Mouse (Mus musculus): ENCODE results near the gene Lias.

Lias gene

DNA sequence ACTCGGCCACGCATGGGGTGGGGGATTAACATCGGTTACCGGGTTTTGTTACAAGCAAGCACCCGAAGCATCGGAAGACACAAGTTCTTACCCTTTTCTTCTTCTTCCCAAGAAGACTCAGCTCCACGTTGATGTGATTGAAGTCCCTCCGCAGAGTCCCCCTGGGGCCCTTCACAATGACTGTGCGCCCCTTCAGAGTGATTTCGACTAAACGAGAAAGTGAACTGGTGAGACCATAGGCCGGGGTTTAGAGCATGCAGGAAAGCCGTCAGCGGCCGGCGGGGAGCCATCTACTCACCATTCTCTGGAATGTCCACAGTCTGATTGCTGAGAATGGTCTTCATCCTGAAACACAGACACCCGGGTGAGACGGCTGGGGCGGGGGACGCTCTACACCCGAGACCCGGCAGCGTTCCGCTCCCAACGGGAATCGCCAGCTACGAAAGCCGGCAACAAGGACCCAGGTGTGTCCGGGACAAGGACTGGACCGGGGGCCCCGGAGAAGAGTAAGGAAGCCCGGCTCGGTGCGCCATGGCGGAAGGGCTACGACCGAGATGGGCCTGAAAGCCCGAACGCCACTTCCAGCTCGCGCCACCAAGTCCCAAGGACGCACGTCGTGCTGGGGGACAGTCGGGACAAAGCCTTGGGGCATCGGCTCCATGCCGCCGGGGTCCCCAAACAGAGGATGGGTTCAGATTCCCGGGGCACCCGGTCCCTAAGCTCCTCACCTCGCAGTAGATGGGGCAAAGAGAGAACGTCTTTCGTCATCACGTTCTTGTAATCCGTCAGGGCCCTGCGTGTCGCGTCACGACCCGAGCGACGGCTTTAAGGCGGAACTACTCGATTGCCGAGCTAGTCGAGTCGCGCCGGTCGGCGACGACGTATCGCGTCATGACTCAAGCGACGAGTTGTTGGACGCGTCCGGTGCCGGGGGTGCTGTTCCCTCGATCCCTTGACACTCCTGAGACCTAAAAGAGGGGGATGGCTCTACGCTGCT, at the start of gene Lias, which contains the start of gene Rpl9:
Gene Lias (plus strand): TSS at position 850 of the 997 bp plus-strand sequence.
Gene Rpl9 (minus strand): TSS at position 797 of the 997 bp plus-strand sequence.
- peak; percentile 98 for DNase-seq (ENCODE audit: low spot score)

DNA sequence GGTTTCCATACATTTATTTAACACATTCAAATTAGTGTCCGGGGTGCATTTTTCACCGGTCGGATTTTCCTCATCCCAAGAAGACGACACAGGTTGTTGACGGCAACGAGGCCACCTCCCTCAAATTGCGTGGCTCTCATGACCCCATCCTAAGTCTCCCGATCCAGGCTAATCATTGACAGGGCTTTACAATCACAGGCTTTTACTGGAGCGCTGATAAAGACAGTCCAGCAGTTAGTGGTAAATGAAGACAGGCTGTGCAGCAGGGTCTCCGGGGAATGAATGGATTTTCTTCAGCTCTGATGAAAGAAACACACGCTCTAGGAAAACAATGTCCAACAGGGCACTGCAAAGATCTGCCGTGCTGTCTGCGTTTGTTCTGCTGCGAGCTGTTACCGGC, 43.1 kb upstream of the Lias start, which contains the start of gene Klb:
Gene Klb (plus strand): TSS at position 147 of the 400 bp plus-strand sequence.
- DNase-seq (ENCODE audit: low spot score): peak; percentile 52

DNA sequence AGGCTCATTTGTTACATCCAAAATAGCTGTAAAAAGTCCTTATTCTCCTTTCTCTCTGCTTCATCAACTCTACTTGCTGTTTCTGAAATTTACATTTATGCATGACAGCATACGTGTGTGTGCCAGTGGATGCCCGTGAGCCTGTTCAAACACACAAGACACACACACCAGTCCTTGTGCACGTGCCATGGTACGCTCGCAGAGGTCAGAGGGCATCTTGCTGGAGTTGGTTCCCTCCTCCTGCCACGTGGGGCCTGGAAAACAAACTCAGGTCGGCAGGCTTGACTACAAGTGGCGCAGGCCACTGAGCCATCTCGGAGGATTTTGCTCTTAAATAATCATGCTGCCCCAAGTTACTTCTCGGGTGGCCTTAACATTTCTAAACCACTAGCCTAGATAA, 40.8 kb upstream of the Lias start:
- DNase-seq (ENCODE audit: low spot score): no peak

DNA sequence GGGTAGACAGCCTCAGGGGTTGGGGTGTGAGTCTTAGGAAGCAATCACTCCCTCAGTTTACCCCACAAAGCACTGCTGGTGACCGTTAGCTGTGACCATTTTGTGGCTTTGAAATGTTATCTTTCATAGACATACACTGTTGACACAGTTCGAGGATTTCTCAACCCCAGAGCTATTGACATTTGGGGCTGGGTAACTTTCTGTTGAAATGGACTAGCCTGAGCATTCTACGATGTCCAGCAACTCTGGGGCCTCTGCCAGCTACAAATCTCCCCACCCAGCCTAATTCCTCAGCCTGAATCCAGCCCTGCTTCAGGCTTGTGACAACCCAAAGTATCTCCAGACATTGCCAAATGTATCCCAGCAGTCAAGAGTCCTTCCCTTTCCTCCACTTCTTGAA, 37.2 kb upstream of the Lias start:
- DNase-seq (ENCODE audit: low spot score): no peak

DNA sequence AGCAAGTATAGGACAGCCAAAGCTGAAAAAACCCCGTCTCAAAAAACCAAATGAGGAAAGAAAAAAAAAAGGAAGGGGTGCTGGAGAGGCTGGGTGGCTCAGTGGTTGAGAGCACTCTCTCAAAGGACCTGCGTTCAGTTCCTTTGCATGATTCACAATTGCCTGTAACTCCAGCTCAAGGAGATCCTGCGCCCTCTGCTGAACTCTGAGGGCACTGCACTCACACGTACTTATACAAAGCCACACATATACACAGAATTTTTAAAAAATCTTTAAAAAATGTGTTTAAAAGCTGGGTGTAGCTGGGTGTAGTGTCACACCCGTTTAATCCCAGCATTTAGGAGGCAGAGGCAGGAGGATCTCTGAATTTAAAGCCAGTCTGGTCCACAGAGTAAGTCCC, 36.3 kb upstream of the Lias start:
- no peak for DNase-seq (ENCODE audit: low spot score)

DNA sequence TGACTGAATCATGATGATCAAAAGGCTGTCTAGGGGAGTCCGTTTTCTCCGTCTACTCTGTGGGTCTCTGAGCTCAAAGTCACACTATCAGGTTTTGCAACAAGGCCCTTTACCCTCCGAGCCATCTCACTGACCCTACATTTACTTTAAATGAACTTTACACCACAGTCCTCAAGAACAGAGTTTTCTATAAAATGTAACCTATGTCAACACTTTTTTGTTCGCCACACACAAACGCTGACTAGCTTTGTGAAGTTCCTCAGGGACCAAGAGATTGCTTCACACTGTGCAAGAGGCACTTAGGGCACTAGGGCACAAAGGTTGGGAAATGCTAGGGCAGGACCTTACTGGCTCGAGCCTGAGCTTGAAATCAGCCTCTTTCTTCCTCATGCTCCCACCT, 34.4 kb upstream of the Lias start:
- no peak for DNase-seq (ENCODE audit: low spot score)

DNA sequence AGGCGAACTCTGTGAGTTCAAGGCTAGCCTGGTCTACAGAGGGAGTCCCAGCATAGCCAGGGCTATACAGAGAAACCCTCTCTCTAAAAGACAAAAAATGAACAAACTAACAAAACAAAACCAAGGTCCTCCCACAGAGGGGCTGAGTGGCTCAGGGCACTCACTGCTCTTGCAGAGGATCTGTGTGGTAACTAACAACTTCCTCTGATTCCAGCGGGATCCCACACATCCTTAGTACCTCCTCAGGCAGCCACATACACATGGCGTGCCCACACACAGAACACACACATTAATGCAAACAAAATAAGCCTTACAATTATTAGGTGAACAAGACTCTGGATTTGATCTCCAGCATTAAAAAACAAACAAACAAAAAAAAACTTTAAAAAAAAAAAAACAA, 33.5 kb upstream of the Lias start:
- DNase-seq (ENCODE audit: low spot score): no peak

DNA sequence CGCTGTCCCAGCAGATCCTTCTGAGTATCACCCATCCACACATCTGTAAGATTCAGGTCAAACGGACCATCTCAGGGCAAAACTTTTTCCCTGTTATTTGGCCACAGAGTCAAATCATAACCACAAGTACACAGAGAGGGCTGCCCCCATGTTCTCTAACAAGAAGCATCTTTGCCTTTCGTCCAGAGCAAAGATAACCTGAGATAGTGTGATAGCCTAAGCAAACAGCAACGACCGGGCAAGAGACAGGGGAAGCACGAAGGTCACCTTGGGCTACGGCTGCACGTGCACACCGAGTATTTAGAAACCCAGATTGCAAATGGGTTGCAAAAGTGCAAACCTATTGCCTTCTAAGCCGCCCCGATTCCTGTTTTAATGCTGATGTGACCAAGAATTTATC, 23.5 kb upstream of the Lias start:
- DNase-seq (ENCODE audit: low spot score): no peak

DNA sequence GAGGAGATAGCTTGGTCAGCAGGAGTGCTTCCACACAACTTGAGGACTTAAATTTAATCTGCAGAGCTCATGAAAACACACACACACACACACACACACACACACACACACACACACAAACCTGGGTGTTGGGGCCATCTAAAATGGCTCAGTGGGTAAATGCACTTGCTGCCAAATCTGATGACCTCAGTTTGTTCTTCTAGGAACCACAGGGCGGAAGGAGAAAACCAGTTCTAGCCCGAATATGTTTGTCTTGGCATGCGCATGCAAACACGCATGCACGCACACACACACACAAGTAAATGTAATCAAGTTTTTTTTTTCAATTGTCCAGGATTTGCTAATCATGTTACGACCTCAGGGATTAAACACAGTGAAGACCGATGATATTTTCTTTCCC, 19.7 kb upstream of the Lias start:
- DNase-seq (ENCODE audit: low spot score): no peak

DNA sequence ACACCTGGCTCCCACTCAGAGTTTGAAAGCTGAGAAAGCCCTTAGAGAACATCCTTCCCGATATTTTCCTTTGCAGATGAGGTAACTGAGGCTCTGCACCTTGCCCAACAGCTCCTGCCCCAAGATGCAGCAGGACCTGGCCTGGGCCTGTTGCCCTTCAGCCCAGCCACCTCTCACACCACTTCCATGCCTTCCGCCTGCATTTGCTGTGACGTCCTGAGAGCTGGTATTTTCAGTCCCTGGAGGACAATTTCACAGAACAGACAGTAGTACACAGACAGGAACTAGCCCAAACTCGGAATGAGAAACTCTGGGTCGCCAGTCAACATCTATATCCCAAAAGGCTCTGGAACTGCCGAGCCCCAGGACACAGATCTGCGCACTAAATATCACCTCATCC, 16.6 kb upstream of the Lias start:
- no peak for DNase-seq (ENCODE audit: low spot score)

DNA sequence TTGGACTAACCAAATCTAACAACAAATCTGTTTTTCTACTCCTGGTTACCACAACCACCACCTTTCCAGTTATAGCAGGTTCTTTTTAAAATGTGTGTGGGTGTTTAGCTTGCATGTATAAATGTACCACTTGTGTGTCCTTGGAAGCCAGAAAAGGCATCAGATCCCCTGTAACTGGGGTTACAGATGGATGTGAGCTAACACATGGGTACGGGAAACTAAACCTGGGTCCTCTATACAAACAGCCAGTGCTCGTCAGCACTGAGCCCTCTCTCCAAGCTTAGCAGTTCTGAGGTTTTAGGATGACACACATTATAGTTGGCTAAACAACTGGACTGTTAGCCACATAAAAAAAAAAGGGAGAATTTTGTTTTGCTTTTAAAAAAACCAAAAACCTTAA, 5.6 kb upstream of the Lias start:
- no peak for DNase-seq (ENCODE audit: low spot score)

DNA sequence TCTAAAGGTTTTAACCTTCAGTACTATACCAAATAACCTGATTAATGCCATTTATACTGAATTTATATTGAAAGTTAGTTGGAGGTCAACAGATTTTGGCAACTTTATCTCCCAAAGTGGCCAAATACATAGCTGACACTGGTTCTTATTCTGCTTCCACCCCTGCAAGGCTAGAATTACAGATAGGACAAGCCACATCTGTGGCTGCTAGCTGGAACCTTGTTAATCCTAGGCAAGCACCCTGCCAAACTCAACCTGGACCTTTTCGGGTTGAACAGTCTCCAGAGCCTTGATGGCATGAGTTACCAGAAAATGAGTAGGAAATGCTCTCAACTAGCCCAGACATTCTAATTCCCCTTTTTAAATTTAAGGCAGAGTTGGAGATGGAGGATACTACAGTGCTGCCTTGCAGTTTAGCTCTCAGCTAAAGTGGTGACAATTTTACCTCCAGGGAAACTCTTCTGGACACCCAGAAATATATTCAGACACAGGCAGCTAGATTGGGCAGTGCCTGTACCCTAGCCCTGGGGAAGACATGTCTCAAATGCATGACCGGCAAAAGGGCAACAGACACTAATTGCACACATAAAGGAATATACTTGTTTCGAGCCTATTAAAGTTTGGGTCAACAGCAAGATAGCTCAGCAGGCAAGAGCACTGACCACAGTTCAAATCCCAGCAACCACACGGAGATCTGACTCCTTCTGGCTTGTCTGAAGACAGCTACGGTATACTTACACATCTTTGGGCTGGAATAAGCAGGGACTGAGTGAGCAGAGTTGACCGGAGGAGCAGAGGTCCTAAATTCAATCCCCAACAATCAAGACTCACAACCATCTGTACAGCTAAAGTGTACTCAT, 4.1 kb upstream of the Lias start:
- no peak for DNase-seq (ENCODE audit: low spot score)

DNA sequence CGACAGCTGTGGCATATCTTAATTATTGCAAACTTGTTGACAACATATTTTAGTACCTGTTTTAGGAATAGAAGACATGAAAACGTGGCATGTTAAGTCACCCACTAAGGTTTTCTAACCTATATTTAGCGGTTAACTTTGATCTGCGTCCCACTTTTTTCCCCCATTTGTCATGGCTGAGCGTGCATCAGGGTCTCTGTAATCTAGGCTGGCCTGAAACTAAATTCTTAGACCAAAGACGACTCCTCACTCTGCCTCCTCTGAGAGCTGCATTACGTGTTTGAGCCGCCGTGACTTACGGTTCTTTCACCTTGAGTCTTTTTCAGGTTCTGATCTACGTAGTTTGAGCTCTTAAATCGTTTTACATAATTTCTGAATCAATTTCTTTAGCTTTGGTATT, 456 bp downstream of the Lias start:
- DNase-seq (ENCODE audit: low spot score): peak; percentile 67

DNA sequence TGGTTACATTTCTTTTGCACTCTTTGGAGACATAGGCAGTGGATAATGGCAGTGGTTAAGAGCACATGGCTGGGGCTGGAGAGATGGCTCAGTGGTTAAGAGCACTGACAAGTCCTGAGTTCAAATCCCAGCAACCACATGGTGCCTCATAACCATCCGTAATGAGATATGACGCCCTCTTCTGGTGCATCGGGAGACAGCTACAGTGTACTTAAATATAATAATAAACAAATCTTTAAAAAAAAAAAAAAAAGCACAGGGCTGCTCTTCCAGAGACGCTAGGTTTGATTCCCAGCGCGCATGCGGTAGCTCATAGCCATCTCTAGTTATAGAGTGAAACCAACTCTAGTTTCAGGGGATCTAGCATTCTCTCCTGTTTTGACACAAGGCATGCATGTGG, 3.1 kb downstream of the Lias start:
- no peak for DNase-seq (ENCODE audit: low spot score)

DNA sequence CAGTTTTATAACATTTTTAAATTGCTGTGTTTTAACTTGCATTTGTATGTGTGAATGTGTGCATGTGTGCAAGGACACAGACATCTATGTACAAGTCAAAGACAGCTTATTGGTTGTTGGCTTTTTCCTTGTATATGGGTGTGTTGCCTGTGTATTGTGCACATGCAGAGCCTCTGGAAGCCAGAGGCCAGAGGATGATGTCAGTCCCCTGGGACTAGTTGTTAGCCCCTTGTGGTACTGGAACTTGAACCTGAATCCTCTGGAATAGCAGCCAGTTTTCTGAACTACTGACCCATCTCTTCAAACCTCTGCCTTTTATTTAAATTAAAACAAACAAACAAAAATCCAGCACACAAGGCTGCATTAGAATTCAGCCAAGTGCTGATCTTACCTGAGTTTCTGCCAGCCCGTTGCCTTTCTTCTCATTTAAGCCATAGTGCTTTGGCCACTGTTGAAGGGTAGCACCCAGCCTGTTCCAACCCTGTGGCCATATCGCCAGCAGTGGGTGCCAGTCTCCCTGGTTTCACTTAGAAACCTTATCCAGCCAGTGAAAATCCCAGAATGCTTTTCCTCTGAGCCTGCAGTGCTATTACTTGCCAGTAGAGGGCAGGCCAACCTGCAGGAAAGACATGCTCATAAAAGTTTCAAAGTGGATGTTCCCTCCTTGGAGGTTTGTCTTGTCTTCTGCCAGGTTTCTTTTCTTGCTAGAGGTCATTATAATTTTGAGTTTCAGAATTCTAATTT, 10.1 kb downstream of the Lias start:
- DNase-seq (ENCODE audit: low spot score): peak; percentile 84

DNA sequence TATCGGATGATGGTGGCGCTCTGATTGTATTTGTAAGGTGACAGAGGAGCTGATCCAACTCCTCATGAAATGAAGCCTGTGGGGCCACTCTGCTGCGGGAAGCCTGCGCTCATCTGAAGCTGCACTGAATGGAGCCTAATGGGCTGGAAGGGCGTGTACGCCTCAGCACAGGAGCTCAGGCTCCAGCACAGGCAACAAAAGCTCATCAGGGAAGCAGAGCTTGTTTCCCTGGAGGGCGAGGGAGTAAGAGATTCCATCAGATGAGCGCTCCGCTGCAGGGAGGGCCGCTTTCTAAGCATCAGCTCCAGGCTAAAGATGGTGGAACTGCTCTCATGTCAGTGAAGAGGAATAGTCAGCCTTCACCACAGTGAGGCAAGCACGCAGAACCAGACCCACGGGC, 16.7 kb downstream of the Lias start:
- DNase-seq (ENCODE audit: low spot score): peak; percentile 36

DNA sequence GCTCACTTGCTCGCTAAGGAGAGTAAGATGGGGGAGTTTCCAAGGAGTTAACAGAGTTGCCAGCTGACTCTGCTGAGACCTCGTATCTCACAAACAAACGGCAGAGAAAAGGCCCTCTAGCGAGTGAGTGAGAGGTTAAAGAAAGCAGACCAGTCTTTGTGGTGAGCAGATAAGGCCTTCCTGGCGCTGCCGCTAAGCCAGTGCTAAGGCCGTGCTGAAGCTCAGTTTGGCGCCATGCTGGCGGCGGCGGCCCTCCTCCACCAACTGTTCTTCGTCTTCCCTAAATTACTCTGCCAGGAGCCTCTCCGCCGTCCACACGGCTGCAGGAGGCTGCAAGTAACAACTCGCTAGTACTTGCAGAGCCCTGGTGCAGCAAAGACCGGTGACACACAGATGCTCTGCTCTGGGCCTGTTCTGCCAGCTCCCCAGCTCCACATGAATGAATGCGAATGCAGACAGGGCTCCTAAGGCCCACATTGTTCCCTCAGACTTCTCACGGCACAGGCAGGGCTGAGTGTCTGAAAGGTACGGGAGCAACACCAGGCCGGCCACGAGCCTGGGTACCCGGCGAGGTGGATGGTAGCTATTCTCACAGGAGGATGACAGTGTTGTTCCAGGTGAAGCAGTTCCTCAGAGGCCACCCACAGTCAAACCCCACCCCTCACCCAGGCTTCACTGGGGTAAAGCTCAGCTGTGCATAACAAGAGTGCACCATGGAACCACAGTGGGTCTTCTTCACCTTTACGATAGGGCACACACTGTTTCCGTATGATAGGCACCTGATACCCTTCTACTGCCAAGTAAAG, 24.6 kb downstream of the Lias start:
- peak; percentile 80 for DNase-seq (ENCODE audit: low spot score)

DNA sequence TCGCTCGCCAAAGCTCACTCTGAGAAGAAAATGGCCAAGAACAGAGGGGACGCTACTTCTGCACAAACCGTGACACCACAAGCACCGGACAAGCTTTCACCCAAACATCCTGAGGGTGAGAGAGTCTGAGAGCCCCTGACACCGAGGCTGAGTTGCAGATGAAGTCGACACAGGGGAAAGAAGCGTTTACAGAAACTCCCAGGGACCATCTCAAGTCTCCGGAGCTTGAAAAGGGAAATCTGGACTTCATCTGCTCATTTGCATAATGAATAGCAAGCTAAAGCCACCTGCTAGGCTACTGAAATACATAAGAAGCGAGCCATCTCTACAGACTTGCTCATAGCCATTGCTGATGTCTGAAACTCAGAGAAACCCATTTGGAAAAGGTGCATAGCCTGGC, 27.8 kb downstream of the Lias start:
- no peak for DNase-seq (ENCODE audit: low spot score)

DNA sequence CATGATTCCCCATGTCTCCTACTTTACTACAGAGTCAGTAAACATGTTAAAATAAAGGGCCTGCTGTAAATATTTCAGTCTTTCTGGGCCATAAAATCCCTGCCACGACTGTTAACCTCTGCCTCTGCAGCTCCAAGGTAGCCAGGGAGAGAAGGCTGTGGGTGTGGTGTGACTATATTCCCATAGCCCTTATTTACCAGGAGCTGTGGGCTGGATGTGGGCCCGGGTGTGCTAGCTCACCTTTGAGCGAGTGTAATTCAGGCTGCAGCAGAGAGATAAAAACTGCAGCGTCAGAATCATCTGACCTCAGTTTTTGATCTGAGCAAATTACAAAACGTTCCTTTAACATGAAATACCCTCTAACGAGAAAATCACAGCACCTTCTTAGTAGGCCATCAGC, 29.5 kb downstream of the Lias start:
- no peak for DNase-seq (ENCODE audit: low spot score)

DNA sequence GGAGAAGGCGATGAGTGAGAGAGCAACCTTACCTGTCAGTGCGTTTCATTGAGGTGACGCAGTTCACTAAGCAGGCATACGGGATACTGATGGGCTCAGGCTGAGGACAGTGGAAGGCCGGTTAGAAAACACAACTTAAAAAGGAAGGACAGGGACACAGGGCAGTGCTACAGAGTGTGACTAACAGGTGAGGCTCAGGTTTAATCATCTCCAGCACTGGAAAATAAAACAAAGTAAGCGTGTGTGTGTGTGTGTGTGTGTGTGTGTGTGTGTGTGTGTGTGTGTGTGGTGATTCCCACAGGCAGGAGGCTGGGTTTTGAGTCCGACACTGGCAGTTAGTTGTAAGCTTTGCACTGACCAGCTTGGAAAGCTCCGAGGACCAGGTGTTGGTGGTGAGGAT, 31.5 kb downstream of the Lias start:
- DNase-seq (ENCODE audit: low spot score): no peak

DNA sequence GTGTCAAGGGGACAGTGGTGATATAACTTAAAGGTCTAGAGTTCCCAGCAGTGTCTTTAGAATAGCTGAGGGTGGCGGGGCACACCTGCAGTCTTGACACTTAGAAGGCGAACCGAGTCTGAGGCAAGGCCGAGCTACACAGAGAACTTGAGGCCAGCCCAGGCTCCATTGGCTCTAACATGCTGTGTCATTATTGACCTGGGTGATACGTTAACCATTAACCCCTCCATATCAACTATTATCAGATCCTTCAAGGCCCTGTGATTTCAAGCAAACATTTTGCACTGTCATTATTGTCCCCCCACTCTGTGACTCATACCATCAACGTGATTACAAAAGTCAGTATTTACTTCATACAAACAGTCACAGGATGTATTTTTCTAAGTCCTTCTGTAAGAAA, 32.9 kb downstream of the Lias start:
- DNase-seq (ENCODE audit: low spot score): no peak
